Mouse (Mus musculus): ENCODE data around the gene Eif2b3. TPM values are rescaled to one million over a fixed set of nuclear protein-coding genes. Genes with fewer than 3 reads are reported as not detected.

The Eif2b3 gene
- polyA plus RNA-seq, 1 experiment: 1.5 TPM

GRCm38 (mm10) chr4:117123546-117124217, 104.5 kb downstream of the Eif2b3 start:
- Histone ChIP-seq H3K27ac (ENCODE audit: insufficient read depth, low read depth, low read length) (peak overlapping the region; percentile 20), H3K36me3 (ENCODE audit: control insufficient read depth, insufficient read depth, low read length) (peaks cover 7% of the 10 kb centered on the region), H3K4me1 (ENCODE audit: control insufficient read depth, insufficient read depth, insufficient read length, low read length) (peaks cover 32% of the 10 kb centered on the region), H3K4me3 (ENCODE audit: low read depth, low read length) (no peak overlapping the region), H3K27me3 (ENCODE audit: control insufficient read depth, insufficient read depth, low read length) (no peaks in the 10 kb centered on the region)
- WGBS: 51% methylated on average over 9 of the region's 9 CpGs
- TF ChIP-seq POLR2A (IDR thresholded peaks at IDR 0.05; ENCODE audit: low read depth, low read length): no peak
- no peak for TF ChIP-seq CTCF (IDR thresholded peaks at IDR 0.05; ENCODE audit: extremely low read depth, insufficient read length, insufficient replicate concordance, low read depth, low read length)

GRCm38 (mm10) chr4:117124218-117124517, 105.0 kb downstream of the Eif2b3 start:
- 85% methylated on average over 3 of the region's 3 CpGs for WGBS
- no peaks in the 10 kb centered on the region for H3K27me3 ChIP-seq (ENCODE audit: control insufficient read depth, insufficient read depth, low read length)
- H3K4me3 ChIP-seq (ENCODE audit: low read depth, low read length): no peak overlapping the region
- peaks cover 32% of the 10 kb centered on the region for H3K4me1 ChIP-seq (ENCODE audit: control insufficient read depth, insufficient read depth, insufficient read length, low read length)
- no peak for TF ChIP-seq POLR2A (IDR thresholded peaks at IDR 0.05; ENCODE audit: low read depth, low read length)
- no peak for TF ChIP-seq CTCF (IDR thresholded peaks at IDR 0.05; ENCODE audit: extremely low read depth, insufficient read length, insufficient replicate concordance, low read depth, low read length)
- H3K27ac ChIP-seq (ENCODE audit: insufficient read depth, low read depth, low read length): peak overlapping the region; percentile 95
- H3K36me3 ChIP-seq (ENCODE audit: control insufficient read depth, insufficient read depth, low read length): peaks cover 12% of the 10 kb centered on the region

- TF ChIP-seq POLR2A (IDR thresholded peaks at IDR 0.05; ENCODE audit: low read depth, low read length) (no peak; the same call in 1 of the 2 replicates), CTCF (IDR thresholded peaks at IDR 0.05; ENCODE audit: extremely low read depth, insufficient read length, insufficient replicate concordance, low read depth, low read length) (no peak)
- no peaks in the 10 kb centered on the region for H3K27me3 ChIP-seq (ENCODE audit: control insufficient read depth, insufficient read depth, low read length)
- H3K27ac ChIP-seq (ENCODE audit: insufficient read depth, low read depth, low read length): peak overlapping the region; percentile 95
- WGBS: 62% methylated on average over 14 of the region's 14 CpGs
- H3K4me3 ChIP-seq (ENCODE audit: low read depth, low read length): no peak overlapping the region
- H3K36me3 ChIP-seq (ENCODE audit: control insufficient read depth, insufficient read depth, low read length): peaks cover 13% of the 10 kb centered on the region
- H3K4me1 ChIP-seq (ENCODE audit: control insufficient read depth, insufficient read depth, insufficient read length, low read length): peaks cover 32% of the 10 kb centered on the region
Observed at GRCm38 (mm10) chr4:117124518-117125347, 105.5 kb downstream of the Eif2b3 start.

GRCm38 (mm10) chr4:117125348-117125909, 106.2 kb downstream of the Eif2b3 start, which contains the start of gene Btbd19:
Gene Btbd19, minus strand, starts transcription at chr4:117125725.
- peak within 1 kb of the TSS; percentile 95 for H3K27ac ChIP-seq (ENCODE audit: insufficient read depth, low read depth, low read length)
- 56% methylated on average over 8 of the region's 8 CpGs for WGBS
- peaks cover 13% of the 10 kb centered on the region for H3K36me3 ChIP-seq (ENCODE audit: control insufficient read depth, insufficient read depth, low read length)
- no peak for TF ChIP-seq CTCF (IDR thresholded peaks at IDR 0.05; ENCODE audit: extremely low read depth, insufficient read length, insufficient replicate concordance, low read depth, low read length)
- no peak for TF ChIP-seq POLR2A (IDR thresholded peaks at IDR 0.05; ENCODE audit: low read depth, low read length)
- no peak within 1 kb of the TSS for H3K4me3 ChIP-seq (ENCODE audit: low read depth, low read length)
- H3K4me1 ChIP-seq (ENCODE audit: control insufficient read depth, insufficient read depth, insufficient read length, low read length): peaks cover 28% of the 10 kb centered on the region
- H3K27me3 ChIP-seq (ENCODE audit: control insufficient read depth, insufficient read depth, low read length): no peaks in the 10 kb centered on the region

- peaks cover 28% of the 10 kb centered on the region for H3K4me1 ChIP-seq (ENCODE audit: control insufficient read depth, insufficient read depth, insufficient read length, low read length)
- 54% methylated on average over 15 of the region's 15 CpGs for WGBS
- H3K27ac ChIP-seq (ENCODE audit: insufficient read depth, low read depth, low read length): peak overlapping the region; percentile 95
- peaks cover 17% of the 10 kb centered on the region for H3K36me3 ChIP-seq (ENCODE audit: control insufficient read depth, insufficient read depth, low read length)
- TF ChIP-seq POLR2A (IDR thresholded peaks at IDR 0.05; ENCODE audit: low read depth, low read length) (no peak), CTCF (IDR thresholded peaks at IDR 0.05; ENCODE audit: extremely low read depth, insufficient read length, insufficient replicate concordance, low read depth, low read length) (no peak)
- H3K27me3 ChIP-seq (ENCODE audit: control insufficient read depth, insufficient read depth, low read length): no peaks in the 10 kb centered on the region
- no peak overlapping the region for H3K4me3 ChIP-seq (ENCODE audit: low read depth, low read length)
Observed at GRCm38 (mm10) chr4:117125910-117126674, 106.9 kb downstream of the Eif2b3 start.

GRCm38 (mm10) chr4:117126675-117127290, 107.6 kb downstream of the Eif2b3 start, which contains the start of gene Tctex1d4:
Gene Tctex1d4, plus strand, starts transcription at chr4:117126794.
- Histone ChIP-seq H3K27ac (ENCODE audit: insufficient read depth, low read depth, low read length) (peak within 1 kb of the TSS; percentile 95), H3K4me1 (ENCODE audit: control insufficient read depth, insufficient read depth, insufficient read length, low read length) (peaks cover 25% of the 10 kb centered on the region), H3K27me3 (ENCODE audit: control insufficient read depth, insufficient read depth, low read length) (no peaks in the 10 kb centered on the region), H3K36me3 (ENCODE audit: control insufficient read depth, insufficient read depth, low read length) (peaks cover 20% of the 10 kb centered on the region), H3K4me3 (ENCODE audit: low read depth, low read length) (no peak within 1 kb of the TSS)
- TF ChIP-seq POLR2A (IDR thresholded peaks at IDR 0.05; ENCODE audit: low read depth, low read length): no peak
- 72% methylated on average over 9 of the region's 9 CpGs for WGBS

Data from small intestine, adult 2 months (tissue).